Mouse (Mus musculus) stomach, postnatal 0 days (tissue): ENCODE results near the gene Atp13a5.

Experiments used
- CTCF ChIP-seq: IDR thresholded peaks from 2 replicates; pipeline ENCODE4 v1.5.1; 2016; ENCODE audit warnings: antibody characterized with exemption, low read depth, mild to moderate bottlenecking, moderate library complexity
- EP300 ChIP-seq: optimal IDR thresholded peaks from 2 replicates; pipeline ENCODE3; 2016; ENCODE audit warnings: antibody characterized with exemption

GRCm38 (mm10) chr16:29235951-29236350 is 142.6 kb downstream of the Atp13a5 start:
- TF ChIP-seq CTCF (no peak), EP300 (no peak)
